Mouse (Mus musculus): ENCODE data around the gene Rexo5.

The Rexo5 gene

GRCm38 (mm10) chr7:119892742-119893141 lies 98.9 kb downstream of the Rexo5 start:
- no peak for DNase-seq (ENCODE audit: low spot score)

- DNase-seq (ENCODE audit: low spot score): no peak
Measured at GRCm38 (mm10) chr7:119894818-119895544, 101.2 kb downstream of the Rexo5 start.

- peak; percentile 98 for DNase-seq (ENCODE audit: low spot score)
Measured at GRCm38 (mm10) chr7:119895639-119896512, 102.1 kb downstream of the Rexo5 start, which contains the start of the genes Lyrm1 and Dcun1d3. Gene Lyrm1, plus strand, starts transcription at chr7:119895861. Gene Dcun1d3, minus strand, starts transcription at chr7:119896298.

- no peak for DNase-seq (ENCODE audit: low spot score)
Measured at GRCm38 (mm10) chr7:119897521-119898109, 103.8 kb downstream of the Rexo5 start.

- DNase-seq (ENCODE audit: low spot score): no peak
Measured at GRCm38 (mm10) chr7:119898247-119898856, 104.5 kb downstream of the Rexo5 start.
